Mouse (Mus musculus) spleen, adult 2 months (tissue): ENCODE measurements around the gene Habp2.

Experiments
- CTCF ChIP-seq: fragments of 200-500 bp; IDR thresholded peaks from 2 replicates; pipeline ENCODE4 v1.5.1; 2011; ENCODE audit warnings: mild to moderate bottlenecking, inconsistent platforms; ENCODE audit not compliant: insufficient read depth, insufficient read length, insufficient replicate concordance; ENCODE audit errors: extremely low read depth
- POLR2A ChIP-seq: fragments of 200-500 bp; IDR thresholded peaks from 2 replicates; pipeline ENCODE4 v1.6.1; 2011; ENCODE audit warnings: low read depth, low read length, inconsistent platforms

- TF ChIP-seq CTCF: no peak
- TF ChIP-seq POLR2A: no peak
These were observed 77.0 kb downstream of the Habp2 start for GRCm38 (mm10) chr19:56363721-56364460.
